Mouse (Mus musculus): ENCODE measurements around the gene P4ha3.

GRCm38 (mm10) chr7:100356768-100357167, 71.4 kb downstream of the P4ha3 start:
- TF ChIP-seq POLR2A (IDR thresholded peaks at IDR 0.05; ENCODE audit: insufficient read depth, low read length) (no peak), CTCF (IDR thresholded peaks at IDR 0.05; ENCODE audit: low read depth, low read length) (no peak), EP300 (IDR thresholded peaks at IDR 0.05; ENCODE audit: insufficient read depth, low read depth, low read length) (no peak)

All from ES-Bruce4 (cell line).